Mouse (Mus musculus) heart, postnatal 4 days (tissue): ENCODE measurements around the gene Spin4. TPM values are rescaled to one million over a fixed set of nuclear protein-coding genes. Genes with fewer than 3 reads are reported as not detected.

Experiments used
- DNase-seq: peaks from one replicate; pipeline ENCODE4 v3.0.0; 2021
- total RNA-seq, 2 experiments: library from RNA; stranded (reverse); gene quantifications; 2 replicates each; pipeline ENCODE4 v1.2.3; 2021

Gene Spin4
- total RNA-seq: 1 to 10 TPM; 3.0 to 3.5 TPM

DNA sequence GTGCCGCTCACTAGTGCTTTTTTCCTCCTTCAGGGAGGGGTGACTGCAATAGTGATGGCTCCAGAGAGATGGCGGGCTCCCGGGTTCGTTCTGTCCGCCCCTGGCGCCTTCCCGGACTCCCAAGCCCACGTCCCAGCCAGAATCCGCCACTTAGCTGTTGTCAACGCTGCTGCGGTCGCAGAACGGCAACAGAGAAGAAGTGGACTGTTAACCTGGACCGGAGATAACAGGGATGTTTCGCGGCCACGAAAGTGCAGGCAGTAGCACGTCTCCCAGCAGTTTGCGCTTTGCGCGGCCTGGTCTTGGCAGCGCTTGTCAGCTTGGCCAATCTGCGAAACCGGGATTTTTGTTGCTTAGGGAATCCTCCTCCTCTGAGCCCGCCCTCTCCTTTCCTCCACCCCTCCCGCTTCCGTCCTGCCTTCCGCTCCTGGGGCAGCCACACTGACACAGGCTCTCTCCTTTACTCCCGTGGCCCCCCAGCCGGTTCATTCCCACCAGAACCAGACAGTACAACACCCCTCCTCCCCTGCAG is at the start of gene Spin4:
Gene Spin4 (minus strand): TSS at position 322 of the 532 bp plus-strand sequence.
- DNase-seq: peak; percentile 78

DNA sequence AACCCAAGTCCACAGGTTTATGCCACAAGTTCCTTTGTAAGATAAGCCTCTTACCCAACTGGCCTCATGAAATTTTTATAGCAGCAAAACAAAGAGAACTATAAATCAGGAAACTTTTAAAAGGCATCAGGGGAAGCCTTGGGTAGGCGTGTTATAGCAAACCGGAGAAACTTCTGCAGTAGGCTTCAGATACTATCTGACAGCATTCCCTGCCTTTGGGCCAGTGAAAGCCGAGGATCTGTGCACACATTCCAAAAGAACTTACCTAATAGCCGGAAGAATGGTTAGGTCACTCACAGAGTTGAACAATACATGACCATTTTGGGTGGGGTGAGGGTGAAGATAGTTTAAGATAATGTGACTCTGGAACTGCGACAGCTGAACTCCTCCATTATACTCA is 1.4 kb upstream of the Spin4 start:
- no peak for DNase-seq

- DNase-seq: no peak
Observed at GRCm38 (mm10) chrX:95025779-95026360, 612 bp downstream of the Spin4 start.

GRCm38 (mm10) chrX:95012033-95012432 is 14.4 kb downstream of the Spin4 start:
- DNase-seq: no peak

DNA sequence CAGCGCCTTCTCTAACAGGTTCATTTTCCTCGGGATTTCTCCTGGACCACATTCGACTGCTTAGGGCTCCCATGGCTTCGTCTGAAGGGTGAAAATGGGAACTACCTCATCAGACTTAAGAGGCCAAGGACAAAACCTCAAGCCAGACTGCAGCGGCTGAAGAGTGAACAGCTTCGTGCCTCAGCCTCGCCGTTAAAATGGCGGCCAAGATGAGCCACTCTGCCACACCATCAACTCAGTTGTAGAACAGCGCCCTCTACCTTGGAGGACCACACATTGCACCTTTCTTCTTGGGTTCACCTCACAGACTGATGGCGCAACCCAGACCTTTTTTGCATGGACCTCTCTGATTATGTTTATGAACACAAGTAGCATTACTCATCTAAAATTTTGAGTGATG is 27.6 kb downstream of the Spin4 start:
- no peak for DNase-seq

DNA sequence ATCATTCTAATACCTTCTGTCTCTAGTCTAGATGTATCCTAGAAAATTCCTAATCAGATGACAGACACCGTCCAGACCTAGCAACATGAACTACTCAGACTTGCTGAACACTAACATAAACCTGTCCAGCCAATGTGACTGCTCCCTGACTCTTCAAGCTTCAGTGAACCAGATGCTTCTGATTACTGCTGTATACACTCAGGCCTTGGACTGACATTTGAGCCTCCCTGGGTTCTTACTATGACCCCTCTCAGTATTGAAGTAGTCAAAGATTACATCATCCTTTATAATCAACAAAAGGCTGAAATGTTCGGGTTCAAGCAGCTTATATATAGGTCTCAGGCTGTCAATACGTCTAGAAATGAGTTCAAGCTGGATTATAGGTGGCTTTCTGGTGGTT is 32.4 kb downstream of the Spin4 start:
- DNase-seq: no peak

- no peak for DNase-seq
Observed at GRCm38 (mm10) chrX:94990903-94991302, 35.6 kb downstream of the Spin4 start.

GRCm38 (mm10) chrX:94990080-94990825 is 36.2 kb downstream of the Spin4 start:
- DNase-seq: peak; percentile 21

Other genes starting within 250 kb of the Spin4 start
- gene Arhgef9, start 170.2 kb upstream of the Spin4 start, total RNA-seq: 10 to 100 TPM; 17.8 to 18.9 TPM